Mouse (Mus musculus) MN1 (cell line): ENCODE data around the gene Acsl5.

ENCODE experiments used
- DNase-seq: peaks from one replicate; pipeline ENCODE4 v3.0.0-alpha.2; 2016; ENCODE audit warnings: low spot score

Gene Acsl5

DNA sequence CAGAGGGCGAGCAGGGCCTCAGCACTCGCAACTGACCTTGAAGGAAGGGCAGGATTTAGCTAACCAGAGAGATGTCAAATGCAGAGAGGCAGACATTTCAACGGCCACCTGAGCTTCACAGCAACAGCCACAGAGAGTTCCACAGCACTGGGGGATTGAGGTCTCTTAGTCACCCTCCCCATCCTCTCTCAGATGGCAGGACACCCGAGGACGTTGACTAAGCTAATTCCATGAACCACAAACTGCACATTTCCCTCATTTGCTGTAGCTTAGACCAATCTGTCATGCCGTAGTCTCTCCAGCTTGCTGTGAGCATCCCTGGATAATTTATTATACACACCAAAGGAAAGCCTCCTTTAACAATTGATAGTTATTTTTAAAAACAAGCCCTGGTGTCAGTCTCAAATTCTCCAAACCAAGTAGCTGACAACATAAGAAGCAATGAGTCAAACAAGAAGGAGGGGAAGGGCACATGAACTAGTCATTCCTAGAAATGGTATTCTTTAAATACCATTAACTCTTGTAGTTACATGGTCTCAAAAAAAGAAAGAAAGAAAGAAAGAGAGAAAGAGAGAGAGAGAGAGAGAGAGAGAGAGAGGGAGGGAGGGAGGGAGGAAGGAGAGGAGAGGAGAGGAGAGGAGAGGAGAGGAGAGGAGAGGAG, 11.8 kb upstream of the Acsl5 start:
- no peak for DNase-seq

DNA sequence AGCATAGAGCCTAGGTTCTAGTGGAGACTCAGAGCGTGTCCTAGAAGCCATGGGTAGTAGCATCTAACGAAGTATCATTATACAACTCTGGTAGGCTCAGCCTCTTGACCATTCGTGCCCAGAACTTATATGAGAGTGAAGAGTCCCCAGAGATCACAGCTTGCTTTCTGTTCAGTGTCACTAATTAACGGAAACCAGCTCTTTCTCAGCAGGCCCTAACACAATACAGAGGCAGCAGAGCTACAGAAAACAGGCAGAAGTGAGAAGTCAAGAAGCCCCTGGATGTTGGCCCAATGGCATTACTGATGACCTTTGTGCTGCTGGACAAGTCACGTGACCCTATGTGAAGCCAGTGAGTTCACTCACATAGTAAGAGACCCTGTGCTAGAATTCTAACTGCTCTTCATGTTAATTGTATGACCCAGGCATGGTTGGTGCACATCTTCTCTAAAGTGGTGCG, 10.5 kb upstream of the Acsl5 start, which contains the start of gene Gucy2g:
Gene Gucy2g, minus strand, starts transcription at position 51 of the 460 bp plus-strand sequence.
- peak; percentile 58 for DNase-seq

DNA sequence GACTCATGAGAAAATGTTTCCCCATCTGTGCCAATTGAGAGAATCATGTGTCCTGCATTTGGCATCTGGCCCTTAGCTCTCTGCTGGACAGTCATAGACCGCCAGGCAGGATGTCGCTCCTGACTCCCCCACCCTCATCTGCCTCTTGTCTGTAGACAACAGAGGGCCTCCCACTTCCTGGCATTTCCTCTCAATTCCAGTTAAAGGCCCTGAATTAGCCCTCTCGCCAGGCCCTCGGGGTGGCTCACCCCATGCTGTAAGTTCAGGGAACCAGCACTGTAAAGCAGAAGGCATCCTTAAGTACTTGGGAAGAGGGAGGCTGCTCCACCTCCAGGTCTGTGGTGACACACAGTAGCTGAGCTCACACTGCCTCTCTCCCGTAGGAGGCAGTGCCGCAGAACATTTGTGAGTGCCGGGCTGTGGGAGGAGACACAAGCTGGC, 6.9 kb upstream of the Acsl5 start:
- DNase-seq: peak; percentile 88

DNA sequence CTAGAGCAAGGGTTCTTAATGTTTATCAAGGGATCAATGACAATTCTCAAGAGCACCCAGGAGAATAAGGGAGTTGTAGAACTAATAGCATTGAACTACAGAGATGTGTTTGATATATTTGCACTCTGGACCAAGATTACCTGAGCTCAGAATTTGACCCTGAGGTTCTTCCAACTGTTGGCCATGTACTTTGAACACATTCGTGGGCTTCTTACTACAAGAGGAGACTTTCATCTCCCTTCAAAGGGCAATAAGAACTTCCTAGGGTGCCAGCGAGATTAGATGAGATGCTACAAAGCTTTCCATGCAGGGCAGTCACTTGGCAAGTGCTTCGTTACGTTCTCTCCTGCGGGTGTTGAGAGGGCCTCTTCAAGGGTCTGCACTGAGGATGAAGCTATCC, 4.2 kb upstream of the Acsl5 start:
- DNase-seq: no peak

DNA sequence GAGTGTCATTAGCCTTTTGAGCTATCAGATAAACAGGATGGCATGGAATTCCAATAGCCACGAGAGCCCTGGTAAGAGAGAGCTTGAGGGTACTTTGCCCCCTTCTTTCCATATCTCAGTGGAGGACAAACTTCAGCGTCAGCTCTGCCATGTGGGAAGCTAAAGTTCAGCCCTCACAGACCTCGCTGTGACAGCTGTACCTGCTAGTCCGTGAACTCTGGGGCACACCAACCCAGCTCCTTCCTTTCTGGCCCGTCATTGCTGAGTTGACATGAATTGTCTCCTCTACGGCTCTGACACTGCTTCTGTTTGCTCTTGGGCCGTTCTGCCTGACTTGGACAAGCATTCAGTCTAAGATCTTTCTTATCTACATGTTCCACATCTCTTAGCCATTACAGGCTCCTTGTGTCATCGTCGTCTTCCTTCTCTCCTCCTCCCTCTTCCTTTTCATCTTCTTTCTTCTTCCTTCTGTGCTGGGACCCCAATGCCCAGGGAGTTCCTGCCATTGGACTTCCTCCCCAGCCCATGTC, 3.7 kb upstream of the Acsl5 start:
- no peak for DNase-seq

DNA sequence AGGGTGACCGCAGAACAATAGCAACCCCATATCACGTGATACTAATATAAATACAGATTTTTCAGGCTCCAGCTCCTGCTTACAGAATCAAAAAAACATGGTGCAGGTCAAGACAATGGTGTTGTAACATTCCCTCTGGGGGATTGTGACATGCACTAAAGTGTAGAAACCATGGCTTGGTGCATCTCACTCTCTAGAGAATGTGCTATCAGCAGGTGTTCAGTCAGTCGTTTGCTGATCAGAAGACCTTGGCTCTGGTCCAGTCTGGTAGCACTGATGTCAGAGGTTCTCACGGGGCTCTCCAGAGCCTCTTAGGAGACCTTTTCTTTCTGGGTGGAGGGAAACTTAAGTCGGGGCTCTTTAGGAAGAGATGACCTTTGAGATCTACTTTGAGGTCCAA, 1.3 kb upstream of the Acsl5 start:
- DNase-seq: no peak

DNA sequence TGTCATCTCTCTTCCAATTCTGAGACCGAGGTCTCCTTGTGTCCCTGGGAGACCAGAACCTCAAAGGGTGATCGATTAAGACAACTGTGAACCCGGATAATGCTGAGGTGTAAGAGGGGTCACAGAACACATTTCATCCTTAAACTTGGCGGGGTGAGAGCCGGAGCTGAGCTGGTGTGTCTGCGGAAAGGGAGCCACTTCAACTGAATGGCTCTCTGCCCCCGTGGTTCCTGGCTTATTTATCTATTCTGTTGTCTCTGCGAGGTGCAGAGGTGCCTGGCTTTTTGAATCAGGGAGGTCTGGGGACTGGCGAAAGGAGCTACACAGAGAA, 1.5 kb downstream of the Acsl5 start:
- no peak for DNase-seq

DNA sequence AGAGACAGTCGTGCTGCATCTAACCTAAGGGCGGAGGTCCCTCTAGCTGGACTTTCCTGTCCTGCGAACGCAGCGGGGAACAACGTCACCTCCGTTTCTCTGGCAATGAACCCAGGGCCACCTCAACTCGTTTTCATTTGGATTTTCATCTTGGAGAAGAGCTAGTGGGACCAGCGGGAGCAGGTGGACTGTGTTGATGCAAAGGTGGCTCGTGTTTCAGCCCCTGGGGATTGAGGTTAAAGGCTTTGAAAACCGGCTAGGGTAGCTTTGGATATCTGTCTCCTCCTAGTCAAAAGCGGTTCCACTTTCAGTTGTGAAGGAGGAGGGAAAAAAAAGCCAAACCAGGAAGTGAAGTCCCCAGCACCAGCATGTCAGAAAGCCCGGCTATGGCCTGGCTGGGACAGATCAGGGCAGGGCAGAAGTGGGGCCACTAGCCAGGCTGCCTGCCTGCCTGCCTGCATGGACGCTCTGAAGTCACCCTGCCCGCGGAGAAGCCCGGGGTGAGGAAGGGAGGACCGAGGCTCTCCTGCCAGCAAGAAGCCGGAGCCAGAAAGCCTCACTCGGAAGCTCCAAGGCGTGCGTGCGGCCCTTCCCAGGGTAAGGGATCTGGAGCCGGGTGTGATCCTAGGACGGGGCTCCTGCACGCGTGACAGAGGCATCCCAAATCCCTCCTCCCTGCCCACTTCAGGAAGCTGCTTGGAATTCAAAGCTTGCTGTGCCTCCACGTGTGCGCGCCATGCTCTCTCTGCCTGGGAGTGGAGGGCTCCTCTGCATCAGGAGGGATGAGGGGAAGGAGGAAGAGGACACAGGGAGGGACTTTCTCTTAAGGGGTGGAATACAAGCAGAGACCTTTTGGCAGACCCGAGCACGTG, 2.1 kb downstream of the Acsl5 start:
- peak; percentile 73 for DNase-seq

DNA sequence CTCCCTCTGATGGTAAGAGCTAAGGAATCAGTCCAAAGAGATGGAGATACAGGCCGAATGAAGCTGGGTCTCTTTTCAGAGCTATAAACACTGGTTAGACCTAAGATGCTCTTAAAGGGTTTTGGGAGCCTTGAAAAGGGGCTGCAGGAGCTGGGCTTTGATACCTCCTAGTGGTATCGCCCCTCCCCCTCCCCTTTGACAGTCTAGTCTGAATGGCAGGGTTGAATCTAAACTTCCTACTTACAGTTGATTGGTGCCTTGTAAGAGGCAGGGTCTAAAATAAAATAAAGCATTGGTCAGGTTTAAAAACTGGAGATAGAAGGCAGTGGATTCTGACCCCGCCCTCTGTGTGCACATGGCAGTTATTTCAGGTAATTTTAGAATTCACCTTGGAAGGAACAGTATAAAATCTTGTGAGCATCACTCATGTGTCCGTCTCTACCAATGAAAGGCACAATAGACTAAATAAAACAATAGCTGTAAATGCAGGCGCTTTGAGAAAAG, 2.8 kb downstream of the Acsl5 start:
- DNase-seq: peak; percentile 62

DNA sequence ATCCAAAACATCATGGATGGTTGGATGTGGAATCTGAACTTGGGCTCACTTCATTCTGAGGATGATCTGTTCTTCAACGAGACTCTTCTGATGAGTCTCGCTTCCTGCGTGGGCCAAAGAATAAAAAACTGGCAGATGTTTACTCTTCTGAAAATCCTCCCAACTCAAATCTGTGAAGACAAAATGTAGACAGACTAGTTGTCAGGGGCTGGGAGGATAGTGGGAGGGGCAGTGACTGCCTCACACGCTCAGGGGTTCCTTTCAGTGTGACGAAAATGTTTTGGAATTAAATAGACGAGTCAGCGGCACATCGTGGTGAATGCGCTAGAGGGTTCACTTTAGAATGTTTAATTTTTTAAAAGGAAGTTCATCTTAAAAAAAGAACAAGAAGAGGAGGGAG, 4.4 kb downstream of the Acsl5 start:
- DNase-seq: no peak

DNA sequence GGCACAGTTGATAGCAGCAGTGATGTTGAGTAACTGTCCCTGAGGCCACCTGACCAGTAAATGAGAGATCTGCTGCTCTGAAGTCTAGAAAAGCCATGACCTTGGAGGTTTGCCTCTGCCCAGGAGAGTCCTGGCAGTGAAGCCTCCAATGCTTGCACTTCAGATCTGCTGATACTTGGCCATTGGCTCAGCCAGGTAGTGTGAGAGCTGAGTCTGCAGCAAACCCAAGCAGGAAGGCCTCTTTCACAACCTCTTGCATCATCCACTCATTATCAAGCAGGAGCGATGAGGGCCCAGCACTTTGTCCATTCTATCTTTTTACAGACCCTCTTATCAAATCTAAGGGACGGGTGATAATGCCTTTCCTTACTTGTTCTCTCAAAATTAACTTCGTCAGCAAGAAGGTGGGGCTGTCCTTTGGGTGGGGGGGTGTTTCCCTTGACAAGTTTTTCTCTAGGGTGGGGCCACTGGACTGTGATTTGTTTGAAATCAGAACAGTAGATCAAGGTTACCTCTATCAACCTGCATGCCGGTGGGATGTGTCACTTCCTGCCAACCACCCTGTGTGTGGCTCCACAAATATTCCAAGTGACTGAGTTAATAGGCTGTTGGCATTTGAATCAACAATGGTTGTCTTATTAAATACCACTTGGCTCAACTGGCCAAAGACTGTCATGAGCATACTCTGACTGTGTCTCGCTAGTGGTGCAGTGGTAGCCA, 6.1 kb downstream of the Acsl5 start:
- peak; percentile 10 for DNase-seq

DNA sequence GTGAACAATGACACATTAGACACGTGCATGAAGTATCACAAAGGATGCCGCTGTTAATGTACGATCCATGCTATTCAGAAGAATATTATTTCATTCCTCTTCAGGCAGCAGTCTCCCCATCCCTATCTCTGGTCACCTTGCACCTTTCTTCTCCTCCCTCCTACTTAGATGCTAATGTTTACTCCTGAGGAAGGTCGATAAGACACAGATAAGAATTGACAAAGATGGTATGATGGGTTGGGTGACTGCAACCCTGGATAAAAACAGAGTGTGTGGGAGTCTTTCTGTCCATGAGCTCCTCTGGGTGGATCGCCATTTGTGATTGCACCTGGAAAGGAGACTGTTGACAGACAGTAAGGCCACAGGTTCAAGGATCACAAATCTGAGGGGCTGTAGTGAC, 6.8 kb downstream of the Acsl5 start:
- no peak for DNase-seq

DNA sequence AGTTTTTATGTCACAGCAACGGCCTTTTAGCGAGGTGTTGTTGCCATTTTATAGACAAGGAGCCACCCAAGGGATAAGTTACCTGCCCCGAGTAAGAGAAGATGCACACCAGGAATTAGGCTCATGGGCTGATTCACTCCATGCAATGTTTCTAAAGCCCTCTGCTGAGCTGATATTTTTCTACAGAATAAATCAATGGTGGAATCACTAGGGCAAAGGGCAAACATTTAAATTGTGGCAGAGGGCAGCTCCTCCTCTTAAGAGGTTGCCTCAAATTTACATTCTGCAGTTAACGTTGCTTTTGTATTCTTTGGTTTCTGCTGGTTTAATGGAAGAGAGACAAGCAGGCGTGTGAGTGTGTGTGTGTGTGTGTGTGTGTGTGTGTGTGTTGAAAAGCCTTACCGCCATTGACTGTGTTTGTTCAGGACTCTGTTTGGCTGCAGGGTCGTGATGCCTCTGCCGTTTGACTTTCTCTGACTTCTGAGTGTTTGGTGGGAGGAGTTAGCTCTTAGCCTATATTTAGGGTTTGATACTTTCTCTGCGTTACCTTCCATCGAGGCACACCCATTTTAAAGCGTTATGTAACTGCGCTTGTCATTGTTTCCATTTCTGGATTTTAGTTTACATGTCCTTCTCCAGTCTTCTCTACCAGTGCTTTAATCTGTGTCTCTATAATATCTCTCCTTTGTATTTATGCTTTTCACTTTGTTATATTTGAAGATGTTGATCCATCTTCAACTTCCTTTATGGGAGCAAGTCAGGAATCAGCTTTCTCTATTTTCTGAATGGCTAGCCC, 8.8 kb downstream of the Acsl5 start:
- DNase-seq: no peak

DNA sequence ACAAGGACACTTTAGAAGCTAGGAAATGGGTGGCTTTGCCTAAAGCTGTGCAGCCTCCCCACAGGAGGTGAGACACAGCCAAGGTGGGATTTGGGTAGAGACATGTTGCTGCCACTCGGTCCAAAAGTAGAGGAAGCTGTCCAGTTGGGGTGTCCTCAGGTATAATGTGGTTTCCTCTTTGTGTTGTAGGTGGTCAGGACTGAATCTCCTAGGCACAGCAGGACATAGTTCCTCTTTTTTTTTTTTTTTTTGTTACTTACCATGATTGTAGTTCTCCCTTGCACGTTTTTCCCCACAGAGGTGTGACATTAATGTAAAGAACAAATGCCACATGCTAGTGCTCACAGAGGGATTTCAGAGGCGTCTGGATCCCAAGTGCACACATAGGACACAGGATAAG, 13.5 kb downstream of the Acsl5 start:
- no peak for DNase-seq

DNA sequence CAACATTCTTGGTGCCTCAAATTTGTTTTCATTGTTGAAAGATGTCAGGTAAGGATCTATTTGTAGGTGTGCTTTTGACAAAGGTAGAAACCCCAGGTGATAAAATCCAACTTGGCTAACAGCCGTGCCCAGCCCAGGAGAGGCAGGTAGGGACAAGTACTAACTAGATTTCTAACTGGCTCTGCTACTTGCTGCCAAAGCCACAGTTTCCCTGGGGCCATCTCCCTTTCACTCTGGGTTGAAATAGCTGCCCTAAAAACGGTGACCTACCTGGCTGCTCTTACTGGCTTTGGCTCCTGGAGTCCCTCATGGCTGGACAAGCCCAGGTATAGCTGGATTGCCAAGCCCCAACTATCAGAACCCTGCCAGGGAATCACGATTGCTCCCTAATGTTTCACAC, 15.0 kb downstream of the Acsl5 start:
- no peak for DNase-seq

DNA sequence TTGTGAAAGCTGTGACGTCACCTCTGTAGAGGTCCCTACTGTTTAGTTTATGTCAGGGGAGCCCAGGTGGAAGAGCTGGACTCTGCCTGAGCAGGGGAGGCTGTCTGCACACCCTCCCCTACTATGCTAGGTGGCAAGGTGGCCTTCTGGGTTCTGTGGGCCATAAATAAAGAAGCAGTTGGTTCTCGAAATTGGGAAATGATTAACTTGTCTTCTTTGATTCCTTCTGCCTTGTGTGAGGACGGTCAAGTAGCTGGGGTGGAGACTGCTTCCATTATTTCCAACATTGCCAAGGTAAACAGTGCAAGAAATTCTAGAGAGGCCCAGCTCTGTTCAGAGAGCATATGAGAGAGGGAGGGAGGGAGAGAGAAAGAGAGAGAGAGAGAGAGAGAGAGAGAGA, 16.4 kb downstream of the Acsl5 start:
- no peak for DNase-seq

DNA sequence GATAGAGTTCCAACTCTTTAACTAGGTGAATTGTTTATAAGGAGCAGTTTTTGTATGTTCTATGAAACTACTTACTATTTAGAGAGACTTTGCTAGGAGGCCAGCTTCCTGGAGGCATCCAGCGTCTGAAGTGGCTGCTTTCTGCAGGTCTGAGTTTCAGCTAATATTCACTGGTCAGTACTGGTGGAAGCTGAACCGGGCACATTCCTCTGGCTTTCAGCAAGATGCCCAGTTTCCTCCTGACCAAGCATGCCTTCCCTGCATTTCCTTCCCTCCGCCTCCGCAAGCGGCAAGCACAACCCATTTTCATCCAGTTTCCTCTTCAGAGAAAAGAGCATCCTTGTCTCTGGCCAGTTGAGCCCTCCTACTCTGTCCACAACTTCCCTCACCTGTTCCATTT, 17.3 kb downstream of the Acsl5 start:
- no peak for DNase-seq

DNA sequence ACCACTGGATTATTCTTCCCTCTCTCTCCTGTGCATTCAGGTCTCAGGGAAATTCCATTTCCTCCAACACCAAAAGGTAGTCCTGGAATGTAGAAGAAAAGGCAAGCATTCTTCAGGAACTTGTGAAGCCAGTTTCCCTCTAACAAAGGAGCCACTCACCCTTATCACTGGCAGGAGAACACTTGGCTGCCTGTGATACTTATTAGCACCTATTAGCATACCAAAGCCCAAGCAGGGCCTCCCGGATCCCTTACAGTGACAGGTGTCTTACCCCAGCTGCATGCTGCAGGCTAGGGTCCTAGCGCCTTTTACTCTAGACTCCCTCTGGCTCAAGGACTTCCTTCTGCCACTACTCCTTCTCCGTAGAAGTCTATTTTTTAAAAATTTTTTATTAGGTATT, 19.7 kb downstream of the Acsl5 start:
- no peak for DNase-seq

DNA sequence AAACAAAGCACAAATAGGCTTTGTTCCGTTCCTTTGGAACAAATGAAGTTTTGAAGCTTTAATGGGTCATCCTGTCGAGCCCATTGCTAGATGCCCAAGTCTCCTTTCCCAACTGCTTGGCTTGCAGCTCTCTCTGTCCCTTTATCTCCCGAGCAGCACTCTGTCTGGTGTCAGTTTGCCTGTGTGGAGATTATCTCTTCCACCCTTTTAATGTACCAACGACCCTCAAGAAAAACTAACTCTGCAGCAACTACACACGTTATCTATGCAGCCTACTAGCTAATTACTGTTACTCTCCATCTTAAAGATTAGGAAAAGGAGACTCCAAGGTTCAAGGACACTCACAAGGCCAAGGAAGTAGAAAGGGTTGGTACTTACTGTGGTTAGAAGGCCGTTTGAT, 21.6 kb downstream of the Acsl5 start:
- DNase-seq: no peak

DNA sequence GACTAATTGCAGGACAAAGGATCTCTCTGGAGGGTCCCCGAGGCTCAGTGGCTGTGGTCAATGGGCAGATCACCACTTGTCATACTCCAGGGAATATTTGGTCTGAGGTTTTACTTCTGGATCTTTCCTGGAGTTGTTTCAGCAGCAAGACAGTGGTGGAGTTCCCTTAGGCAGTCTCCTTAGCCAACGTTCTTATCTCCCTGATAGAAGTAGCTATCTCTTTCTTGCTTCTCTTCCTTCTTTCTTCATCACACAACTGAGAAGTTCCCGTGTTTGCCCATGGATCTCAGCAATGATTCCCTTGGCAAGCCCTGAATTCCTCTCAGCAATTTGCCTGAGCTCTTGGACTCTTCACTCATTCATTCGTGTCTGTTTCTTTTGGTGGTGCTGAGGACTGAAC, 24.4 kb downstream of the Acsl5 start:
- no peak for DNase-seq

DNA sequence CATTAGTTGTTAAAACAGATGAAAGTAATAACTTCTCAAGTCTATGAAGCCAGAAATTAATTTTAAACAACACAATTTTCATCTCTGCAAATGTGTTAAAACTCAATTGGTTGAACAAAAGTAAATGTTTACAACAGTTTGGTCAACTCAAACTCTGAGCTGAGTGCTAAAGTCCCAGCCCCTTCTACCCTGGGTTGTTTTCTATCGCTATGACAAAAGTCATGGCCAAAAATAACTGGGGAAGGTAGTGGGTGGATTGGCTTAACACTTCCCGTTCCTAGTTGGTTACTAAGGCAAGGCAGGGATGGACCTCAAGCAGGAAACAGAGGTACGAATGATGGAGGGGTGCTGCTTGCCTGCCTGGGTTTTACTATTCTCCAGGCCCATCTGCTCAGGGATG, 25.0 kb downstream of the Acsl5 start:
- DNase-seq: no peak

DNA sequence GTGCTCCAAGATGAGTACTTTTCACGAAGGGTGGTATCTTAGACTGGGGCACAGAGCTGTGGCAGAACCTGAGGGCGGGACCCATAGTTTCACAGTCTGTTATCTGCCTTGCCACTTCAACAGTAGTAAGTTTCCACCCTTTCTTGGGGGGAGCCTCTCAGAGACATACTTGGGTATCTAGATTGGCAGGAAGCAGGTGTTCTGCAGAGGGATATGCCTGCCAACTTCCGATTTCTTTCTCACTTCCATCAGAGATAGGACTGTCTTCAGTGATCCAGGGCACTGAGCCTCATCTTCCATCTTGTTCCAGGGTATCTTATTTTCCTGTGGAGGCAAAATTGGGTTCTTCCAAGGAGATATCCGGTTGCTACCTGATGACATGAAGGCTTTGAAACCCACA, 32.4 kb downstream of the Acsl5 start:
- no peak for DNase-seq
